ENCODE assay signal across 9 mouse cellular contexts in the genomic region with DNA sequence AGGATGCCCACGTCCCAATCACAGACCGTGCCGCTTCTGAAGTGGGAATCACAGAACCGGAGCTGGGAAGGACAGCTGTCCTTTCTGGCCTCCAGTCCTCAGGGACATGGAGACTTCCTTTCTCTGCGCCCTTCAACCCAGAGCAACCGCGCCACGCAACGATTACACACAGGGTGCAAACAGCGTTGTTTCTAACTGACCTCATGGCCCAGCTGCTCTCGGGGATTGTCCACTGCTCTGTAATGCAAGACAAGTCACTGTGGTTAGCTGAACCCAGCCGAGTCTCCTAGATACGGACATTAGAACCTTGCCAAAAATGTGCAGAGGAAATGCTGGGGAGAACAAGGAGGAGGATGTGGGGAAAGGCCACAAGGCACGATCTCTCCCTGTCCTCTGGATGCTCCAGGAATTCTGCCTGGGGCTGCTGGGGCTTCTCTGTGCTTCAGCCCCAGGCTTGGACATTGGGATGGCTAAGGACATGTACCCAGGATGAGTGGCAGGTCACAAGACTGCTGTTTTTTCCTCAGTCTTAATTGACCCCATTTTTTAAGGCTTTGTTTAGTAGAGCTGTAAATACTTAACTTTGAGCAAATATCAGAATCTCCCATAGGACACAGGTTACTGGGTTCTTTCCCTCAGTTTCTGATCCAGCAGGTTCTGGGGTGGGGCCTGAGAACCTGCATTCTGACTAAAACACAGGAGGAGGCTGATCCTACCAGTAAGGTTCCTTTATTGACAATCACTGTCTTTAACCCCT. TPM values are rescaled to one million over a fixed set of nuclear protein-coding genes. Genes with fewer than 3 reads are reported as not detected.
A peak's percentile ranks its signal among the peaks of the same experiment; 100 is the strongest.
DNase-seq lines count a peak whose midpoint lies in the region; ATAC-seq and TF ChIP-seq lines count a peak whose summit lies in the region.
"Had no signal": no experiment of that assay in that cellular context is flagged by ENCODE, and none has a peak within 500 bp of the region (broad histone marks: within the 10 kb centered on the region; RNA-seq: fewer than 3 reads in every experiment).

No protein-coding gene starts in this region.

- H3K36me3 ChIP-seq in embryonic facial prominence, embryonic 14.5 days (ENCODE audit: control insufficient read depth, insufficient read depth, low read length): no peaks in the 10 kb centered on the region
- H3K36me3 ChIP-seq in embryonic facial prominence, embryonic 10.5 days (replicated peaks): no peaks in the 10 kb centered on the region
- no peaks in the 10 kb centered on the region for H3K36me3 ChIP-seq in liver, postnatal 0 days (replicated peaks; ENCODE audit: insufficient read depth, low read length)
- H3K36me3 ChIP-seq in midbrain, embryonic 15.5 days (replicated peaks): no peaks in the 10 kb centered on the region

- peaks cover 4% of the 10 kb centered on the region; the same call in 1 of the 2 replicates for H3K4me1 ChIP-seq in embryonic facial prominence, embryonic 14.5 days (ENCODE audit: control insufficient read depth, insufficient read depth, low read length)
- peaks cover 30% of the 10 kb centered on the region for H3K4me1 ChIP-seq in embryonic facial prominence, embryonic 10.5 days
- peaks cover 5% of the 10 kb centered on the region; the same call in 1 of the 2 replicates for H3K4me1 ChIP-seq in liver, postnatal 0 days (ENCODE audit: insufficient read depth)
- H3K4me1 ChIP-seq in midbrain, embryonic 15.5 days: peaks cover 6% of the 10 kb centered on the region; the same call in 1 of the 2 replicates

- no peak overlapping the region for H3K27ac ChIP-seq in embryonic facial prominence, embryonic 14.5 days (replicated peaks; ENCODE audit: low read depth, low read length)
- no peak overlapping the region for H3K27ac ChIP-seq in embryonic facial prominence, embryonic 10.5 days (replicated peaks)
- H3K27ac ChIP-seq in liver, postnatal 0 days (ENCODE audit: low read depth): peak overlapping the region; percentile 66
- no peak overlapping the region for H3K27ac ChIP-seq in midbrain, embryonic 15.5 days

- no peak for TF ChIP-seq EP300 in liver, postnatal 0 days (IDR thresholded peaks at IDR 0.05; ENCODE audit: low read depth)

- no peaks in the 10 kb centered on the region for H3K9me3 ChIP-seq in embryonic facial prominence, embryonic 14.5 days (ENCODE audit: control insufficient read depth, low read length)
- H3K9me3 ChIP-seq in embryonic facial prominence, embryonic 10.5 days: no peaks in the 10 kb centered on the region
- H3K9me3 ChIP-seq in liver, postnatal 0 days (ENCODE audit: low read length): no peaks in the 10 kb centered on the region
- H3K9me3 ChIP-seq in midbrain, embryonic 15.5 days: no peaks in the 10 kb centered on the region

- no peak overlapping the region for H3K4me3 ChIP-seq in embryonic facial prominence, embryonic 14.5 days (ENCODE audit: low read depth, low read length)
- H3K4me3 ChIP-seq in embryonic facial prominence, embryonic 10.5 days: no peak overlapping the region
- no peak overlapping the region for H3K4me3 ChIP-seq in liver, postnatal 0 days (ENCODE audit: low read depth, low read length)
- no peak overlapping the region for H3K4me3 ChIP-seq in midbrain, embryonic 15.5 days

- 45% methylated on average over 14 of the region's 14 CpGs for WGBS in embryonic facial prominence, embryonic 14.5 days
- WGBS in embryonic facial prominence, embryonic 10.5 days: 63% methylated on average over 14 of the region's 14 CpGs
- WGBS in liver, postnatal 0 days (ENCODE audit: insufficient replicate concordance): 37% methylated on average over 14 of the region's 14 CpGs
- 65% methylated on average over 14 of the region's 14 CpGs for WGBS in midbrain, embryonic 15.5 days

- no peak overlapping the region for H3K9ac ChIP-seq in embryonic facial prominence, embryonic 14.5 days (ENCODE audit: low read depth, low read length)
- no peak overlapping the region for H3K9ac ChIP-seq in liver, postnatal 0 days (replicated peaks)
- H3K9ac ChIP-seq in midbrain, embryonic 15.5 days: no peak overlapping the region

- no peaks in the 10 kb centered on the region for H3K27me3 ChIP-seq in embryonic facial prominence, embryonic 14.5 days (replicated peaks; ENCODE audit: control insufficient read depth, insufficient read depth, low read length)
- peaks cover 26% of the 10 kb centered on the region for H3K27me3 ChIP-seq in embryonic facial prominence, embryonic 10.5 days (replicated peaks; ENCODE audit: low read depth, poor library complexity, severe bottlenecking)
- 0 out of 2 replicates have a peak, but pooled peaks cover 4% of the 10 kb centered on the region for H3K27me3 ChIP-seq in liver, postnatal 0 days (ENCODE audit: insufficient read depth, low read length)
- 0 out of 2 replicates have a peak, but pooled peaks cover 10% of the 10 kb centered on the region for H3K27me3 ChIP-seq in midbrain, embryonic 15.5 days (replicated peaks)

- no peak overlapping the region for H3K4me2 ChIP-seq in embryonic facial prominence, embryonic 14.5 days (ENCODE audit: low read depth, low read length)
- H3K4me2 ChIP-seq in liver, postnatal 0 days (ENCODE audit: low read depth, low read length): no peak overlapping the region
- no peak overlapping the region for H3K4me2 ChIP-seq in midbrain, embryonic 15.5 days

- peak; percentile 60 for DNase-seq in embryonic facial prominence, embryonic 14.5 days (ENCODE audit: low spot score)
- no peak for DNase-seq in embryonic facial prominence, embryonic 10.5 days (ENCODE audit: low spot score)
- peak; percentile 10 for DNase-seq in MN1 (ENCODE audit: low spot score)
- DNase-seq in heart, adult 9 months (ENCODE audit: low spot score in 2 of 2): peak; percentile 85 to 91
- peak; percentile 47 for DNase-seq in liver, postnatal 0 days
- DNase-seq in right cerebral cortex, postnatal 25 days: no peak
- no peak for DNase-seq in thymus, postnatal 0 days (ENCODE audit: low spot score)

- no peak for ATAC-seq in embryonic facial prominence, embryonic 14.5 days (ENCODE audit: low read depth)
- ATAC-seq in liver, postnatal 0 days: peak; percentile 77
- no peak for ATAC-seq in midbrain, embryonic 15.5 days (replicated peaks)

- TF ChIP-seq CTCF in liver, postnatal 0 days (IDR thresholded peaks at IDR 0.05; ENCODE audit: low read depth): no peak

RNA-seq across cellular contexts. Expression of gene Adamts14, which starts 4.9 kb away (rescaled TPM):
- 7.2 and 7.3 TPM in 2 replicates for polyA plus RNA-seq in embryonic facial prominence, embryonic 14.5 days (2014; fragmentation: Nextera tagmentation; extraction: Ambion mirVana)
- polyA plus RNA-seq in embryonic facial prominence, embryonic 10.5 days (2016; fragmentation: Nextera tagmentation; extraction: Ambion mirVana): 0.40 and 0.42 TPM in 2 replicates
- 0.39 and 0.46 TPM in 2 replicates for polyA plus RNA-seq in liver, postnatal 0 days (2015; fragmentation: Nextera tagmentation; extraction: Ambion mirVana)
- polyA plus RNA-seq in thymus, postnatal 0 days (2015; fragmentation: Nextera tagmentation; extraction: Ambion mirVana): 0.31 and 0.49 TPM in 2 replicates
- 0.36 and 0.43 TPM in 2 replicates for polyA plus RNA-seq in midbrain, embryonic 15.5 days (2015; fragmentation: Nextera tagmentation; extraction: Ambion mirVana)

RNA-seq across cellular contexts. Expression of gene Prf1, which starts 19.5 kb away (rescaled TPM):
- 0.14 TPM in 1 of 2 replicates, not detected in the other for polyA plus RNA-seq in embryonic facial prominence, embryonic 14.5 days (2014; fragmentation: Nextera tagmentation; extraction: Ambion mirVana)
- not detected in 2 replicates for polyA plus RNA-seq in embryonic facial prominence, embryonic 10.5 days (2016; fragmentation: Nextera tagmentation; extraction: Ambion mirVana)
- 0.13 and 0.21 TPM in 2 replicates for polyA plus RNA-seq in liver, postnatal 0 days (2015; fragmentation: Nextera tagmentation; extraction: Ambion mirVana)
- 3.1 and 3.6 TPM in 2 replicates for polyA plus RNA-seq in thymus, postnatal 0 days (2015; fragmentation: Nextera tagmentation; extraction: Ambion mirVana)
- polyA plus RNA-seq in midbrain, embryonic 15.5 days (2015; fragmentation: Nextera tagmentation; extraction: Ambion mirVana): 0.06 TPM in 1 of 2 replicates, not detected in the other
- polyA plus RNA-seq: cortical plate, adult 2 months had no signal

Comparison
In these comparisons a context has a peak if more than half of its experiments do, and no peak if none do; other contexts are left out.
1. DNase-seq: peak in embryonic facial prominence, embryonic 14.5 days (single experiment), MN1 (single experiment), heart, adult 9 months (2 of 2) and liver, postnatal 0 days (single experiment); none in embryonic facial prominence, embryonic 10.5 days (single experiment), right cerebral cortex, postnatal 25 days (single experiment) and thymus, postnatal 0 days (single experiment).